Mouse (Mus musculus): ENCODE measurements at regions not wholly inside any gene's neighbourhood (a gene's known extent, or its start where the extent isn't known, plus 50 kb on each side); places are given as distances from the start of the nearest gene placed in this dataset.

DNA sequence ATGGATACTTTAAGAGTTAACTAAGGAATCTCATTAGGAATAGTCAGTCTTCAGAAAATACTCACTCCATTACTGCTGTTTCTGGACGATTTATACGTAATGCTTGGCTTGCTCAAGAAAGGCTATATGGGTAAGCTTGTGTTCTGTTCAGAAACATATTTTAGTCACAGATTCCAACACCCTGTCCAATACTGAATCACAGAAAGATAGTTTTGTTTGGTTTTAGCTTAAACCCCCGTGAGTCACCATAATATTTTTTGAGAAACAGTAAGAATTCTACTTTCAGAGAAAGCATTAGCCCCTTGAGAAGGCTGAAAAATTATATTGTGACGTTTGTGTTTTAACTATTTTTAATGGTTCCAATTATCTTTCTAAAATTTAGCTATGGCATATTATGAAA lies 1037.3 kb downstream of the Slc22a22 start:
- 67% methylated on average over 4 of the region's 4 CpGs for WGBS
- no peak for ATAC-seq (replicated peaks; ENCODE audit: low FRiP score, low read depth)

DNA sequence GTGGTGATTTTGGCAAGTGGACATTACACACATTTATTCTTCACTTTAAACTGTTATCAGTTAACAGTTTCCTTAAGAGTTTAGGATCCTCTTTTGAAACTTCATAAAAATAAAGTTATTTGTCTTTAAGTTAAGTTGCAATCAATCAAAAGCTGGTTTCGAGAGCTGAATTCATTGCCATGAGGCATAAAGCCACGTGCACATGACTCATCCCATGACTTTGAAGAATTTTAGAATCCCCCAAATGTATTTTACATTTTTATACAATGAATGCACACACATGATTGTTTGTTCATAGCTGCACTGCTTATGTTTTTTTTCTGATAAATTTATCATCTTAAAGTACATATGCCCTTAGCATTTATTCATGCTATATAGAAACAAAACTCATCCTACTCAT lies 1039.1 kb downstream of the Slc22a22 start:
- Histone ChIP-seq H3K27ac (no peak overlapping the region), H3K9me3 (replicated peaks; ENCODE audit: low read length) (no peaks in the 10 kb centered on the region), H3K4me1 (replicated peaks; ENCODE audit: insufficient read depth, low read length) (no peaks in the 10 kb centered on the region), H3K27me3 (ENCODE audit: insufficient read depth, low read length) (no peaks in the 10 kb centered on the region), H3K9ac (ENCODE audit: low read depth, low read length) (no peak overlapping the region), H3K36me3 (ENCODE audit: insufficient read depth, low read length) (no peaks in the 10 kb centered on the region), H3K4me3 (replicated peaks; ENCODE audit: low read depth, low read length) (no peak overlapping the region), H3K4me2 (ENCODE audit: low read length) (no peak overlapping the region)
- ATAC-seq (replicated peaks; ENCODE audit: low FRiP score, low read depth) (no peak), DNase-seq (ENCODE audit: low spot score) (no peak)
- no peak for TF ChIP-seq CTCF (IDR thresholded peaks at IDR 0.05; ENCODE audit: low read depth)
- whole genome bisulfite sequencing = 70% methylated on average over 2 of the region's 2 CpGs

More for the DNA sequence above, 1037.3 kb downstream of the Slc22a22 start:
- Histone ChIP-seq H3K9me3 (replicated peaks; ENCODE audit: low read length) (no peaks in the 10 kb centered on the region), H3K27ac (no peak overlapping the region), H3K4me3 (replicated peaks; ENCODE audit: low read depth, low read length) (no peak overlapping the region), H3K27me3 (ENCODE audit: insufficient read depth, low read length) (no peaks in the 10 kb centered on the region), H3K4me1 (replicated peaks; ENCODE audit: insufficient read depth, low read length) (no peaks in the 10 kb centered on the region), H3K4me2 (ENCODE audit: low read length) (no peak overlapping the region), H3K9ac (ENCODE audit: low read depth, low read length) (no peak overlapping the region), H3K36me3 (ENCODE audit: insufficient read depth, low read length) (no peaks in the 10 kb centered on the region)
- no peak for TF ChIP-seq CTCF (IDR thresholded peaks at IDR 0.05; ENCODE audit: low read depth)
- no peak for DNase-seq (ENCODE audit: low spot score)

- no peaks in the 10 kb centered on the region for H3K27me3 ChIP-seq (ENCODE audit: insufficient read depth, low read length)
- H3K36me3 ChIP-seq (ENCODE audit: insufficient read depth, low read length) = no peaks in the 10 kb centered on the region
- no peaks in the 10 kb centered on the region for H3K9me3 ChIP-seq (replicated peaks; ENCODE audit: low read length)
- no peak overlapping the region for H3K27ac ChIP-seq
- no peaks in the 10 kb centered on the region for H3K4me1 ChIP-seq (replicated peaks; ENCODE audit: insufficient read depth, low read length)
- ATAC-seq (replicated peaks; ENCODE audit: low FRiP score, low read depth) (no peak), DNase-seq (ENCODE audit: low spot score) (no peak)
- H3K4me3 ChIP-seq (replicated peaks; ENCODE audit: low read depth, low read length) = no peak overlapping the region
- WGBS = 49% methylated on average over 6 of the region's 6 CpGs
- no peak for TF ChIP-seq CTCF (IDR thresholded peaks at IDR 0.05; ENCODE audit: low read depth)
- no peak overlapping the region for H3K4me2 ChIP-seq (ENCODE audit: low read length)
- H3K9ac ChIP-seq (ENCODE audit: low read depth, low read length) = no peak overlapping the region
These were observed 1041.3 kb downstream of the Slc22a22 start for GRCm38 (mm10) chr15:56436131-56436530.

DNA sequence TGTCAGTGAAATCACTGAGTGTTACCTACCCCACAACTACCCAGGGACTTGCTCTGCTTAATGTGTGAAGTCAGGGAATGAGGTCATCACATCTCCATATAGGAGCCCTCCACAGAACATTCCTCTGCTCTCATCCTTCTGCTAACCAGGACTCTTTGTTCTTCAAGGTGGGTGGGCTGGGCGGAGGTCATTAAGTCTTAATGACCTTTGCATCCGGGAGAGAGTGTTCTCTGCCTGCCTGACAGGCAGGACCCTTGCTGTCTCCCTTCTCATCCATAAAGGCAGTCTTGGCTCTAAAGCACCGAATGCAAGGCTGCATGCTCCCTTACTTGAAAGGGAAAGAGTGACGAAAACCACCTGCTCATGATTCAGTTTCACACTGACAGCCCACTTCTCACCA lies 1051.4 kb downstream of the Slc22a22 start:
- Histone ChIP-seq H3K9ac (ENCODE audit: low read depth, low read length) (no peak overlapping the region), H3K4me2 (ENCODE audit: low read length) (no peak overlapping the region), H3K4me3 (replicated peaks; ENCODE audit: low read depth, low read length) (no peak overlapping the region), H3K27ac (no peak overlapping the region), H3K9me3 (replicated peaks; ENCODE audit: low read length) (no peaks in the 10 kb centered on the region), H3K36me3 (ENCODE audit: insufficient read depth, low read length) (no peaks in the 10 kb centered on the region), H3K27me3 (ENCODE audit: insufficient read depth, low read length) (no peaks in the 10 kb centered on the region), H3K4me1 (replicated peaks; ENCODE audit: insufficient read depth, low read length) (no peaks in the 10 kb centered on the region)
- DNase-seq (ENCODE audit: low spot score) = peak; percentile 40
- TF ChIP-seq CTCF (IDR thresholded peaks at IDR 0.05; ENCODE audit: low read depth) = no peak
- peak; percentile 52; the same call in 1 of the 2 replicates for ATAC-seq (replicated peaks; ENCODE audit: low FRiP score, low read depth)
- 6% methylated on average over 4 of the region's 4 CpGs for WGBS

DNA sequence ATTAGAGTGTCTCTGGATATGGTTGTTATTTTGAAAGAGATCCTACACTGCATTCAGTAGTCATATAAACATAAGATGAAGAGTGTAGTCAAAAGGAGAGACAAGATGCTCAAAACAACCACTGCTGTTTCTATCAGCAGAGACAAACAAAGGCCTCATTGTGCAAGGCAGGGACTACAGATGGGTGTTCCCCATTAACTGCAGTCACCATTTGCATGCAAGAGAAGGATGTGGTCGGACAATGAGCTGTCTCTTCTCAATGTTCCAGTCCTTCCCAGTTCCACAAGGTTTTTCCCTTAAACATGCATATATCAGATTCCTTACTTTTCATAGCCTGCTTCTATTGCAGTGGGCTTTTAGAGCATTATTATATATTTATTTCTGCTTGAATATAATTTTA lies 1056.7 kb downstream of the Slc22a22 start:
- ATAC-seq (replicated peaks; ENCODE audit: low FRiP score, low read depth) = no peak
- H3K9ac ChIP-seq (ENCODE audit: low read depth, low read length) = no peak overlapping the region
- no peaks in the 10 kb centered on the region for H3K9me3 ChIP-seq (replicated peaks; ENCODE audit: low read length)
- H3K4me2 ChIP-seq (ENCODE audit: low read length) = no peak overlapping the region
- no peaks in the 10 kb centered on the region for H3K27me3 ChIP-seq (ENCODE audit: insufficient read depth, low read length)
- TF ChIP-seq CTCF (IDR thresholded peaks at IDR 0.05; ENCODE audit: low read depth) = no peak
- 80% methylated on average over 1 of the region's 1 CpGs for WGBS
- no peak for DNase-seq (ENCODE audit: low spot score)
- no peaks in the 10 kb centered on the region for H3K36me3 ChIP-seq (ENCODE audit: insufficient read depth, low read length)
- H3K4me3 ChIP-seq (replicated peaks; ENCODE audit: low read depth, low read length) = no peak overlapping the region
- H3K27ac ChIP-seq = no peak overlapping the region
- no peaks in the 10 kb centered on the region for H3K4me1 ChIP-seq (replicated peaks; ENCODE audit: insufficient read depth, low read length)

DNA sequence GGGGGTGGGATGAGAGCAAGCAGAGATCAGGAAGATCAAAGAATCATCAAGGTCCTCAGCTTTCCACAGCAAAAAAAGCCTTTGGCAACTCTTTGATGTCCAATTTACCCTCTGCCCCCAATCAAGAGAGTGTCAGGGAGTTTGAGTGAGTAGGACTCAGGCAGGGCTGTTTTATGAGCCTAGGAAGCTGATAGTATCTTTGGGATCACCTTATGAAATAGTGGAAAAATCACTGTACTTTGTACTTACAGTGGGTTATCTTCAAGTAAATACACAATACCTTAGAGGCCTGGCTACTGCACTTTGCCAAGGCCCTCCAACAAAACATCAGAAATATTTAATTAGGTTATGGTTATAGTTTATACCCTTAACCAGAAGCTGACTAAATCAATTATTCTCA lies 1085.4 kb downstream of the Slc22a22 start:
- H3K27ac ChIP-seq = no peak overlapping the region
- TF ChIP-seq CTCF (IDR thresholded peaks at IDR 0.05; ENCODE audit: low read depth) = no peak
- DNase-seq (ENCODE audit: low spot score) = no peak
- H3K27me3 ChIP-seq (ENCODE audit: insufficient read depth, low read length) = no peaks in the 10 kb centered on the region
- no peak for ATAC-seq (replicated peaks; ENCODE audit: low FRiP score, low read depth)
- no peak overlapping the region for H3K4me2 ChIP-seq (ENCODE audit: low read length)
- H3K4me3 ChIP-seq (replicated peaks; ENCODE audit: low read depth, low read length) = no peak overlapping the region
- H3K9me3 ChIP-seq (replicated peaks; ENCODE audit: low read length) = no peaks in the 10 kb centered on the region
- no peaks in the 10 kb centered on the region for H3K36me3 ChIP-seq (ENCODE audit: insufficient read depth, low read length)
- H3K9ac ChIP-seq (ENCODE audit: low read depth, low read length) = no peak overlapping the region
- H3K4me1 ChIP-seq (replicated peaks; ENCODE audit: insufficient read depth, low read length) = no peaks in the 10 kb centered on the region

- ATAC-seq (replicated peaks; ENCODE audit: low FRiP score, low read depth) (peak; percentile 43; the same call in 1 of the 2 replicates), DNase-seq (ENCODE audit: low spot score) (peak; percentile 83)
- Histone ChIP-seq H3K4me1 (replicated peaks; ENCODE audit: insufficient read depth, low read length) (no peaks in the 10 kb centered on the region), H3K4me2 (ENCODE audit: low read length) (no peak overlapping the region), H3K27ac (no peak overlapping the region), H3K9me3 (replicated peaks; ENCODE audit: low read length) (no peaks in the 10 kb centered on the region), H3K36me3 (ENCODE audit: insufficient read depth, low read length) (no peaks in the 10 kb centered on the region), H3K4me3 (replicated peaks; ENCODE audit: low read depth, low read length) (no peak overlapping the region), H3K9ac (ENCODE audit: low read depth, low read length) (no peak overlapping the region), H3K27me3 (ENCODE audit: insufficient read depth, low read length) (no peaks in the 10 kb centered on the region)
- 17% methylated on average over 1 of the region's 1 CpGs for WGBS
- no peak for TF ChIP-seq CTCF (IDR thresholded peaks at IDR 0.05; ENCODE audit: low read depth)
These were observed 1098.9 kb downstream of the Slc22a22 start for GRCm38 (mm10) chr15:56378511-56378910.
